Mouse (Mus musculus) small intestine, adult 2 months (tissue): ENCODE data around the gene Gm27027. TPM values are rescaled to one million over a fixed set of nuclear protein-coding genes. Genes with fewer than 3 reads are reported as not detected.

Experiments
- H3K27ac ChIP-seq: fragments of 200-500 bp; 2 replicates; pipeline ENCODE4 v1.5.1; 2012; ENCODE audit warnings: low read depth, low read length, control low read depth, inconsistent platforms; ENCODE audit not compliant: insufficient read depth
- H3K27me3 ChIP-seq: fragments of 200-500 bp; 2 replicates; pipeline ENCODE4 v1.6.1; 2012; ENCODE audit warnings: mild to moderate bottlenecking, moderate library complexity, low read length, inconsistent platforms; ENCODE audit not compliant: control insufficient read depth, insufficient read depth
- H3K36me3 ChIP-seq: fragments of 200-500 bp; 2 replicates; pipeline ENCODE4 v1.6.1; 2012; ENCODE audit warnings: mild to moderate bottlenecking, low read length, control low read depth, inconsistent platforms; ENCODE audit not compliant: control insufficient read depth, insufficient read depth
- H3K4me1 ChIP-seq: fragments of 200-500 bp; 2 replicates; pipeline ENCODE4 v1.6.1; 2012; ENCODE audit warnings: low read length, inconsistent platforms, mixed read lengths; ENCODE audit not compliant: control insufficient read depth, insufficient read depth, insufficient read length
- H3K4me3 ChIP-seq: fragments of 200-500 bp; 2 replicates; pipeline ENCODE4 v1.5.1; 2012; ENCODE audit warnings: low read depth, mild to moderate bottlenecking, control low read depth, inconsistent platforms, low read length, moderate library complexity
- CTCF ChIP-seq: fragments of 200-500 bp; IDR thresholded peaks from 2 replicates; pipeline ENCODE4 v1.5.1; 2012; ENCODE audit warnings: low read depth, mild to moderate bottlenecking, control low read depth, inconsistent platforms, low read length, moderate library complexity, mixed read lengths; ENCODE audit not compliant: insufficient replicate concordance, insufficient read length; ENCODE audit errors: extremely low read depth
- POLR2A ChIP-seq: fragments of 200-500 bp; IDR thresholded peaks from 2 replicates; pipeline ENCODE4 v1.6.1; 2012; ENCODE audit warnings: low read depth, mild to moderate bottlenecking, control low read depth, inconsistent platforms, low read length, moderate library complexity
- WGBS: fragments of 180-500 bp; shearing (Covaris S2); methylation state at CpG from one replicate; pipeline ENCODE4 v1.1.7; 2018; 5-methylcytosine and 5-hydroxymethylcytosine counted together
- polyA plus RNA-seq: library from polyadenylated mRNA; depleted of rRNA; stranded (reverse); fragments of >200 nt; gene quantifications from 2 replicates; pipeline ENCODE4 v1.2.3, GENCODE M21; 2012

Gene Gm27027
- polyA plus RNA-seq, 1 experiment = 1.2 TPM

- TF ChIP-seq POLR2A (no peak), CTCF (no peak)
- Histone ChIP-seq H3K36me3 (peaks cover 60% of the 10 kb centered on the region), H3K4me3 (no peak overlapping the region), H3K27ac (no peak overlapping the region), H3K27me3 (no peaks in the 10 kb centered on the region), H3K4me1 (no peaks in the 10 kb centered on the region)
- WGBS = 84% methylated on average over 3 of the region's 3 CpGs
Measured at GRCm38 (mm10) chr2:93992810-93993209, 3.3 kb downstream of the Gm27027 start.

- no peaks in the 10 kb centered on the region for H3K27me3 ChIP-seq
- TF ChIP-seq POLR2A (no peak), CTCF (no peak)
- no peak overlapping the region for H3K4me3 ChIP-seq
- H3K27ac ChIP-seq = no peak overlapping the region
- no peaks in the 10 kb centered on the region for H3K4me1 ChIP-seq
- H3K36me3 ChIP-seq = peaks cover 55% of the 10 kb centered on the region
- WGBS = 71% methylated on average over 5 of the region's 5 CpGs
Measured at GRCm38 (mm10) chr2:93992259-93992658, 3.9 kb downstream of the Gm27027 start.

GRCm38 (mm10) chr2:93991336-93991735 lies 4.8 kb downstream of the Gm27027 start:
- Histone ChIP-seq H3K27me3 (no peaks in the 10 kb centered on the region), H3K4me1 (no peaks in the 10 kb centered on the region), H3K27ac (no peak overlapping the region), H3K4me3 (no peak overlapping the region), H3K36me3 (peaks cover 56% of the 10 kb centered on the region)
- TF ChIP-seq CTCF (no peak), POLR2A (no peak)
- 50% methylated on average over 3 of the region's 3 CpGs for WGBS

GRCm38 (mm10) chr2:93988440-93988839 lies 7.7 kb downstream of the Gm27027 start:
- no peaks in the 10 kb centered on the region for H3K27me3 ChIP-seq
- H3K4me3 ChIP-seq = no peak overlapping the region
- WGBS = 86% methylated on average over 2 of the region's 2 CpGs
- no peak overlapping the region for H3K27ac ChIP-seq
- no peak for TF ChIP-seq CTCF
- TF ChIP-seq POLR2A = no peak
- peaks cover 44% of the 10 kb centered on the region for H3K36me3 ChIP-seq
- no peaks in the 10 kb centered on the region for H3K4me1 ChIP-seq

GRCm38 (mm10) chr2:93982457-93983235 lies 13.5 kb downstream of the Gm27027 start:
- no peaks in the 10 kb centered on the region; the same call in 1 of the 2 replicates for H3K4me1 ChIP-seq
- H3K36me3 ChIP-seq = peaks cover 40% of the 10 kb centered on the region
- peak overlapping the region; percentile 61 for H3K27ac ChIP-seq
- WGBS = 66% methylated on average over 4 of the region's 4 CpGs
- no peaks in the 10 kb centered on the region for H3K27me3 ChIP-seq
- no peak overlapping the region for H3K4me3 ChIP-seq
- no peak for TF ChIP-seq CTCF
- no peak for TF ChIP-seq POLR2A

- H3K36me3 ChIP-seq = peaks cover 28% of the 10 kb centered on the region
- WGBS = 69% methylated on average over 7 of the region's 7 CpGs
- H3K27ac ChIP-seq = peak overlapping the region; percentile 12; the same call in 1 of the 2 replicates
Measured at GRCm38 (mm10) chr2:93979249-93980120, 16.7 kb downstream of the Gm27027 start.

More at GRCm38 (mm10) chr2:93979249-93980120, 16.7 kb downstream of the Gm27027 start:
- Histone ChIP-seq H3K27me3 (no peaks in the 10 kb centered on the region), H3K4me1 (peaks cover 8% of the 10 kb centered on the region), H3K4me3 (no peak overlapping the region)
- TF ChIP-seq CTCF (no peak), POLR2A (no peak)
